Mouse (Mus musculus): Measurements from ENCODE around the gene Arl5a. TPM values are rescaled to one million over a fixed set of nuclear protein-coding genes. Genes with fewer than 3 reads are reported as not detected.
A peak's percentile ranks its signal among the peaks of the same experiment; 100 is the strongest.

The Arl5a gene
- polyA plus RNA-seq, 1 experiment from 2014 or later, result 40.2 TPM

- WGBS, result 79% methylated on average over 6 of the region's 6 CpGs
- H3K9me3 ChIP-seq, result no peaks in the 10 kb centered on the region
- no peak overlapping the region for H3K9ac ChIP-seq
- no peak overlapping the region for H3K4me2 ChIP-seq
- no peaks in the 10 kb centered on the region for H3K36me3 ChIP-seq (replicated peaks)
- ATAC-seq (replicated peaks), result no peak
- no peaks in the 10 kb centered on the region for H3K27me3 ChIP-seq (replicated peaks)
- no peaks in the 10 kb centered on the region for H3K4me1 ChIP-seq
- H3K27ac ChIP-seq, result no peak overlapping the region
- no peak overlapping the region for H3K4me3 ChIP-seq
These were observed 52.2 kb downstream of the Arl5a start for GRCm38 (mm10) chr2:52372480-52372879.

GRCm38 (mm10) chr2:52372080-52372479 is 52.6 kb downstream of the Arl5a start:
- 85% methylated on average over 4 of the region's 4 CpGs for WGBS
- Histone ChIP-seq H3K4me1 (no peaks in the 10 kb centered on the region; the same call in 1 of the 2 replicates), H3K4me2 (no peak overlapping the region), H3K9ac (no peak overlapping the region), H3K4me3 (no peak overlapping the region), H3K9me3 (no peaks in the 10 kb centered on the region), H3K27me3 (replicated peaks) (no peaks in the 10 kb centered on the region), H3K36me3 (replicated peaks) (no peaks in the 10 kb centered on the region), H3K27ac (no peak overlapping the region)
- ATAC-seq (replicated peaks), result no peak

- Histone ChIP-seq H3K36me3 (replicated peaks) (no peaks in the 10 kb centered on the region), H3K9ac (no peak overlapping the region), H3K4me1 (no peaks in the 10 kb centered on the region; the same call in 1 of the 2 replicates), H3K4me2 (no peak overlapping the region), H3K9me3 (no peaks in the 10 kb centered on the region), H3K27me3 (replicated peaks) (no peaks in the 10 kb centered on the region), H3K4me3 (no peak overlapping the region), H3K27ac (no peak overlapping the region)
- WGBS, result 73% methylated on average over 2 of the region's 2 CpGs
- no peak for ATAC-seq (replicated peaks)
These were observed 53.6 kb downstream of the Arl5a start for GRCm38 (mm10) chr2:52371066-52371465.

- ATAC-seq (replicated peaks), result no peak
- Histone ChIP-seq H3K36me3 (replicated peaks) (no peaks in the 10 kb centered on the region), H3K9ac (no peak overlapping the region), H3K27me3 (replicated peaks) (no peaks in the 10 kb centered on the region), H3K27ac (no peak overlapping the region), H3K4me3 (no peak overlapping the region), H3K4me1 (no peaks in the 10 kb centered on the region; the same call in 1 of the 2 replicates), H3K9me3 (no peaks in the 10 kb centered on the region), H3K4me2 (no peak overlapping the region)
- WGBS, result 92% methylated on average over 6 of the region's 6 CpGs
These were observed 55.1 kb downstream of the Arl5a start for GRCm38 (mm10) chr2:52369622-52370021.

- Histone ChIP-seq H3K4me3 (no peak overlapping the region), H3K4me2 (no peak overlapping the region), H3K4me1 (no peaks in the 10 kb centered on the region; the same call in 1 of the 2 replicates), H3K27me3 (replicated peaks) (no peaks in the 10 kb centered on the region), H3K9ac (no peak overlapping the region), H3K9me3 (no peaks in the 10 kb centered on the region), H3K36me3 (replicated peaks) (no peaks in the 10 kb centered on the region), H3K27ac (no peak overlapping the region)
- ATAC-seq (replicated peaks), result no peak
- 94% methylated on average over 5 of the region's 5 CpGs for WGBS
These were observed 57.0 kb downstream of the Arl5a start for GRCm38 (mm10) chr2:52367665-52368064.

GRCm38 (mm10) chr2:52367248-52367647 is 57.5 kb downstream of the Arl5a start:
- H3K4me1 ChIP-seq, result no peaks in the 10 kb centered on the region; the same call in 1 of the 2 replicates
- H3K9ac ChIP-seq, result no peak overlapping the region
- WGBS, result 67% methylated on average over 13 of the region's 13 CpGs
- H3K27me3 ChIP-seq (replicated peaks), result no peaks in the 10 kb centered on the region
- no peak overlapping the region for H3K4me3 ChIP-seq
- no peak overlapping the region for H3K27ac ChIP-seq
- H3K4me2 ChIP-seq, result no peak overlapping the region
- H3K36me3 ChIP-seq (replicated peaks), result no peaks in the 10 kb centered on the region
- H3K9me3 ChIP-seq, result no peaks in the 10 kb centered on the region
- ATAC-seq (replicated peaks), result no peak

- WGBS, result 92% methylated on average over 9 of the region's 9 CpGs
- no peak overlapping the region for H3K4me2 ChIP-seq
- no peak for ATAC-seq (replicated peaks)
- no peaks in the 10 kb centered on the region for H3K27me3 ChIP-seq (replicated peaks)
- H3K9ac ChIP-seq, result no peak overlapping the region
- no peak overlapping the region for H3K4me3 ChIP-seq
- no peaks in the 10 kb centered on the region for H3K9me3 ChIP-seq
- no peak overlapping the region for H3K27ac ChIP-seq
- no peaks in the 10 kb centered on the region for H3K4me1 ChIP-seq
- no peaks in the 10 kb centered on the region for H3K36me3 ChIP-seq (replicated peaks)
These were observed 63.6 kb downstream of the Arl5a start for GRCm38 (mm10) chr2:52361086-52361485.

- peak; percentile 73 for ATAC-seq (replicated peaks)
- WGBS, result 30% methylated on average over 1 of the region's 1 CpGs
- Histone ChIP-seq H3K4me3 (no peak overlapping the region), H3K36me3 (replicated peaks) (no peaks in the 10 kb centered on the region), H3K4me2 (no peak overlapping the region), H3K9ac (no peak overlapping the region), H3K27ac (no peak overlapping the region), H3K4me1 (no peaks in the 10 kb centered on the region), H3K9me3 (no peaks in the 10 kb centered on the region), H3K27me3 (replicated peaks) (no peaks in the 10 kb centered on the region)
These were observed 65.0 kb downstream of the Arl5a start for GRCm38 (mm10) chr2:52359722-52360121.

- no peaks in the 10 kb centered on the region for H3K9me3 ChIP-seq
- no peak overlapping the region for H3K9ac ChIP-seq
- H3K4me3 ChIP-seq, result no peak overlapping the region
- 75% methylated on average over 5 of the region's 5 CpGs for WGBS
- H3K36me3 ChIP-seq (replicated peaks), result no peaks in the 10 kb centered on the region
- ATAC-seq (replicated peaks), result no peak
- no peak overlapping the region for H3K4me2 ChIP-seq
- H3K4me1 ChIP-seq, result no peaks in the 10 kb centered on the region
- no peak overlapping the region for H3K27ac ChIP-seq
- no peaks in the 10 kb centered on the region for H3K27me3 ChIP-seq (replicated peaks)
These were observed 66.5 kb downstream of the Arl5a start for GRCm38 (mm10) chr2:52358156-52358555.

- Histone ChIP-seq H3K27me3 (replicated peaks) (no peaks in the 10 kb centered on the region), H3K4me1 (no peaks in the 10 kb centered on the region), H3K36me3 (replicated peaks) (no peaks in the 10 kb centered on the region), H3K4me3 (no peak overlapping the region), H3K9ac (no peak overlapping the region), H3K27ac (no peak overlapping the region), H3K9me3 (no peaks in the 10 kb centered on the region), H3K4me2 (no peak overlapping the region)
- ATAC-seq (replicated peaks), result no peak
- WGBS, result 94% methylated on average over 1 of the region's 1 CpGs
These were observed 73.7 kb downstream of the Arl5a start for GRCm38 (mm10) chr2:52351029-52351428.

Other genes with a start within 250 kb of the Arl5a start
- 0.65 and 0.72 TPM in 2 replicates for gene Neb, start 46.4 kb downstream of the Arl5a start, polyA plus RNA-seq (2015; fragmentation: Nextera tagmentation; extraction: Ambion mirVana)

All from midbrain, embryonic 15.5 days (tissue).